Mouse (Mus musculus) stomach, postnatal 0 days (tissue): ENCODE measurements around the gene Dot1l. TPM values are rescaled to one million over a fixed set of nuclear protein-coding genes. Genes with fewer than 3 reads are reported as not detected.

Experiments
- ATAC-seq: fragments of 200-750 bp; cut with Nextera tagmentation; 2 replicates; pipeline ENCODE4 v1.8.0; 2017; ENCODE audit not compliant: low FRiP score, low TSS enrichment
- DNase-seq: peaks from one replicate; pipeline ENCODE4 v3.0.0-alpha.2; 2016; ENCODE audit warnings: low spot score
- H3K27ac ChIP-seq: fragments of 300-500 bp; sonication (generic); replicated peaks from 2 replicates; pipeline ENCODE4 v1.5.1; 2014; ENCODE audit warnings: mild to moderate bottlenecking, control low read depth
- H3K27me3 ChIP-seq: fragments of 300-500 bp; sonication (generic); 2 replicates; pipeline ENCODE4 v1.6.1; 2014; ENCODE audit warnings: low read length; ENCODE audit not compliant: control insufficient read depth, insufficient read depth
- H3K36me3 ChIP-seq: fragments of 300-500 bp; sonication (generic); 2 replicates; pipeline ENCODE4 v1.6.1; 2014; ENCODE audit warnings: low read length, mixed read lengths; ENCODE audit not compliant: control insufficient read depth, insufficient read depth
- H3K4me1 ChIP-seq: fragments of 300-500 bp; sonication (generic); replicated peaks from 2 replicates; pipeline ENCODE4 v1.6.1; 2014; ENCODE audit warnings: antibody characterized with exemption; ENCODE audit not compliant: control insufficient read depth, insufficient read depth
- H3K4me2 ChIP-seq: fragments of 300-500 bp; sonication (generic); replicated peaks from 2 replicates; pipeline ENCODE4 v1.6.1; 2014; ENCODE audit warnings: low read depth, mild to moderate bottlenecking, control low read depth, moderate library complexity
- H3K4me3 ChIP-seq: fragments of 300-500 bp; sonication (generic); 2 replicates; pipeline ENCODE4 v1.5.1; 2014; ENCODE audit warnings: low read depth, low read length, control low read depth
- H3K9ac ChIP-seq: fragments of 300-500 bp; sonication (generic); 2 replicates; pipeline ENCODE4 v1.6.1; 2014; ENCODE audit warnings: mild to moderate bottlenecking, low read length, control low read depth, mixed read lengths
- H3K9me3 ChIP-seq: fragments of 300-500 bp; sonication (generic); 2 replicates; pipeline ENCODE4 v1.6.1; 2016; ENCODE audit warnings: low read length; ENCODE audit not compliant: control insufficient read depth
- CTCF ChIP-seq: IDR thresholded peaks from 2 replicates; pipeline ENCODE4 v1.5.1; 2016; ENCODE audit warnings: antibody characterized with exemption, low read depth, mild to moderate bottlenecking, moderate library complexity
- EP300 ChIP-seq: optimal IDR thresholded peaks from 2 replicates; pipeline ENCODE3; 2016; ENCODE audit warnings: antibody characterized with exemption
- WGBS: fragments of 180-500 bp; shearing (Covaris S2); extraction: QIAGEN DNeasy Blood & Tissue Kit; methylation state at CpG from one replicate; pipeline ENCODE4 v1.1.7; 2014; 5-methylcytosine and 5-hydroxymethylcytosine counted together
- polyA plus RNA-seq: library from polyadenylated mRNA; unstranded; fragments of >200 nt; fragmentation: Nextera tagmentation; extraction: Ambion mirVana; gene quantifications from 2 replicates; pipeline ENCODE4 v1.2.1, GENCODE M21; 2015

The Dot1l gene
- polyA plus RNA-seq, 1 experiment from 2014 or later, result 5.4 TPM

DNA sequence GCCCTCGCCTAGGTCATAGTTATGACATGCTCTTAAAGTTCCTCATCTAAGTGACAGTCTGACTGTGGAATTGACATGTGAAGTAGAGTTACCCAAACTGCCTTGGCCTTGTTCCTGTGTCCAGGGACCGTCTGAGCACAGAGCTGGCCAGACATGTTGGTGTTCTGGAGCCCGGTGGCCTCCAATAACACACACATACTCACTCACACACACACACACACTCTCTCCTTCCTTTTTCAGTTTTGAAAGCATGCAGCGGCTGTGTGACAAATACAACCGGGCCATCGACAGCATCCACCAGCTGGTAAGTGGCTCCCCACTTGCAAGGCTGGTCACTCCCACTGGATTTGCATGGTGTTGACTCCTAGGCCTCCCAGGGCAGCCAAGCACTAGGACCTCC lies 13.4 kb downstream of the Dot1l start:
- Histone ChIP-seq H3K9ac (no peak overlapping the region), H3K4me2 (no peak overlapping the region), H3K4me1 (no peaks in the 10 kb centered on the region; the same call in 1 of the 2 replicates), H3K9me3 (no peaks in the 10 kb centered on the region), H3K36me3 (peaks cover 32% of the 10 kb centered on the region), H3K27me3 (no peaks in the 10 kb centered on the region), H3K27ac (no peak overlapping the region), H3K4me3 (no peak overlapping the region)
- TF ChIP-seq CTCF, result no peak
- WGBS, result 90% methylated on average over 6 of the region's 6 CpGs
- DNase-seq (no peak), ATAC-seq (no peak)

DNA sequence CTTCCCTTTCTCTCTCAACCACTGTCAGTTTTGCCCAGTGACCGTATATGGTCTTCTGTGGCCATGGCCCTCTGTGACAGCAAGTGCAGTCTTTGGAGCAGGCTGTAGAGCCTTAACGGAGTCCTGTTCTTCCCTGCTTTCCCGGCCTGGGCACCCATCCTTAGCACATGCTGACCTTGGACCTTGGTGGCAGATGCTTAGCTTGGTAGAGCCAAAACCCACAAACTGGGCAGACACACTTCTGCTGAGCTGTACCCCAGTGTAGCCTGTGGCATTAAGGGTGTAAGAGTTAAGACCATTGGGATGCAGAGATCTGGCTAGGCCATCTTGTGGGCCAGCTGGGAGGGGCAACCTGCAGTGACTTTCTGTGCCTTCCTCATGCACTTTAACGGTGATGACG lies 18.8 kb downstream of the Dot1l start:
- ATAC-seq, result no peak; the same call in 1 of the 2 replicates
- peaks cover 43% of the 10 kb centered on the region for H3K36me3 ChIP-seq
- no peaks in the 10 kb centered on the region for H3K9me3 ChIP-seq
- no peaks in the 10 kb centered on the region for H3K27me3 ChIP-seq
- no peak overlapping the region for H3K4me3 ChIP-seq
- H3K27ac ChIP-seq, result peak overlapping the region; percentile 80
- no peak for DNase-seq
- H3K4me2 ChIP-seq, result no peak overlapping the region
- 65% methylated on average over 5 of the region's 5 CpGs for WGBS
- no peak overlapping the region for H3K9ac ChIP-seq
- peaks cover 3% of the 10 kb centered on the region; the same call in 1 of the 2 replicates for H3K4me1 ChIP-seq
- TF ChIP-seq EP300 (no peak), CTCF (no peak)

DNA sequence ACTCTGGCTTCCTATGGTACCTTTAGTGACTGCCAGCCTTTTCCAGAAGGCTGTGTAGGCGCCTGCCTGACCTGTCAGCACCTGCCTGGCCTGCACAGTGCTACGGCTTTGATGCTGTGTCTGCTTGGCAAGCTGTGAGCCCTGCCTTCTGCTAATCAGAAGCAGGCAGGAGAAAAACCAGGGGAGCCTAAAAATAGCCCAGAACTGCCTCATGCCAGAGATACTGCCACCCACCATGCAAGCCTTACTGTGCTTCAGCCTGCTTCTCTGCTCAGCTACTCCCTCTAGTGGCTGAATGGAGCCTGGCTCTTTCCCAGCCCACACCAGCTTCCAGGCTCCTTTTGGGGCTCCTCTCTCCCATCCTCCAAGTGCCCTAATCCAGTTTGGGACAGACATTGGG lies 19.5 kb downstream of the Dot1l start:
- Histone ChIP-seq H3K36me3 (peaks cover 43% of the 10 kb centered on the region), H3K4me3 (no peak overlapping the region), H3K27me3 (no peaks in the 10 kb centered on the region), H3K4me1 (peaks cover 3% of the 10 kb centered on the region; the same call in 1 of the 2 replicates), H3K4me2 (no peak overlapping the region), H3K9ac (peak overlapping the region; percentile 41; the same call in 1 of the 2 replicates), H3K27ac (peak overlapping the region; percentile 80), H3K9me3 (no peaks in the 10 kb centered on the region)
- DNase-seq (peak; percentile 83), ATAC-seq (peak; percentile 76)
- 14% methylated on average over 2 of the region's 2 CpGs for WGBS
- TF ChIP-seq CTCF (peak; percentile 98), EP300 (no peak)

DNA sequence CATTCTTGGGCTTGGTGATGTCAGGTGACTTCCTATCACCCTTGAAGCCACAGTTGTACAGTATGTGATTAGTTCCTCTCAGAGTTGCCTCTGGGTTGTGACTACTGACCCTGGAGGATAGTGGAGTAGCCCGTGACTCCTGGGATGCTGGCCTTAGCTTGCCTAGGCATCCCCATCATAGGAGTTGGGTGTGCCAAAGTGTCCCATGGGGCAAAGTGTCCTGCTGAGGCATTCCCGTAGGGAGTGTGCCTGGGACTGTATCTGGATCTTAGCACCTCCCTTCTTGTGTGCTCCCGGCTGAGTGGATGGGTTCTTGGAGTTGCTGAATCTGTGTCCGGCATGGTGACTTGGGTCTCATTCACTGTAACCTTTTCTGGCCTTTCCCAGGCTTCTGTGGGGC lies 20.0 kb downstream of the Dot1l start:
- Histone ChIP-seq H3K4me3 (no peak overlapping the region), H3K36me3 (peaks cover 43% of the 10 kb centered on the region), H3K4me2 (no peak overlapping the region), H3K9ac (no peak overlapping the region), H3K9me3 (no peaks in the 10 kb centered on the region), H3K4me1 (peaks cover 3% of the 10 kb centered on the region; the same call in 1 of the 2 replicates), H3K27ac (peak overlapping the region; percentile 40; the same call in 1 of the 2 replicates), H3K27me3 (no peaks in the 10 kb centered on the region)
- TF ChIP-seq CTCF, result no peak
- TF ChIP-seq EP300, result no peak
- WGBS, result 72% methylated on average over 4 of the region's 4 CpGs
- ATAC-seq (no peak; the same call in 1 of the 2 replicates), DNase-seq (no peak)

DNA sequence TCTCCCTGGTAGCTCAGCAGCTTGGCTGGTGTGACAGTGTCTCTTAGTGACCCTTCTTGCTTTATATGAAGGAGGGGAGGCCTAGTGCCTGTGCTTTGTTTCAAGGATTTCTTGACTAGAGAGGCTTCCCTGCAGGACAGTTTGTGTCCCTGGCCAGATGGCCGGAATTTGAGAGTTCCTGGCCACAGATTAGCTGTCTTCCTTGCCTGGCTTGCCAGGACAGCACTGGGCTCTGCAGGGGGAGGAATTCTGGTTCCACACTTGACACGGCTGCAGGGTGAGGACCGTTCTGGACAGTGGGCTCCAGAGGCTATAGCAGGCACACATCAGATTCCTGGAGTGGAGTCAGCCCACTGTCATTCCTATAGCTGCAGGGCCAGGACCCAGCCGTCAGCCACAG lies 20.7 kb downstream of the Dot1l start:
- TF ChIP-seq CTCF (no peak), EP300 (no peak)
- H3K27me3 ChIP-seq, result no peaks in the 10 kb centered on the region
- H3K4me3 ChIP-seq, result no peak overlapping the region
- WGBS, result 74% methylated on average over 4 of the region's 4 CpGs
- H3K9ac ChIP-seq, result peak overlapping the region; percentile 23; the same call in 1 of the 2 replicates
- H3K36me3 ChIP-seq, result peaks cover 40% of the 10 kb centered on the region
- DNase-seq (no peak), ATAC-seq (no peak)
- H3K4me2 ChIP-seq, result no peak overlapping the region
- peaks cover 3% of the 10 kb centered on the region; the same call in 1 of the 2 replicates for H3K4me1 ChIP-seq
- 0 out of 2 replicates have a peak overlapping the region, but pooled peaks have one; percentile 18 for H3K27ac ChIP-seq
- H3K9me3 ChIP-seq, result no peaks in the 10 kb centered on the region

DNA sequence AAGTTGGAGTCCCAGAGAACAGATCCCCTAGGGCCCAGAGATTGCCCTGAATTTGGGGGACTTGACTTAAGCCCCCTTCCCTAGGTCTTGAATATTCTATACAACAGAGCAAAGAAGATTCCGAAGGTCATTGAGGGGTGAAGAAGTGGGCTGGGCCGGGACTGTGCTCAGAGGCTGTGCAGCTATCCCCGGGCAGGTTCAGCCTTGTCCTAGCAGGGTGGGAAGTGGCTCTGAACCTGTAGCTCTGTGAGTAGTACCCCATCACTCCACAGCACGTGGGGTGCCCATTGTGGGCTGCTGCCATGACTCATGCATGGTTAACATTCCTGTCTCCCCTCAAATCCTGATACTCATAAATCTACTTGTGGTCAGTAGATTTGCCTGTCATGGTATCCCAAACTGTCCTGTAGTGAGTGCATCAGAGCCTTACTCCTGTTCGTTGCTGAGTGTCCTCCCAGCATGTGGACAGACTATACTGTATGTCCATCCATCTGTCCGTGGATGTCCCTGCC lies 21.4 kb downstream of the Dot1l start:
- Histone ChIP-seq H3K9ac (peak overlapping the region; percentile 23; the same call in 1 of the 2 replicates), H3K27ac (0 out of 2 replicates have a peak overlapping the region, but pooled peaks have one; percentile 18), H3K4me3 (no peak overlapping the region), H3K27me3 (no peaks in the 10 kb centered on the region), H3K9me3 (no peaks in the 10 kb centered on the region), H3K4me1 (peaks cover 3% of the 10 kb centered on the region; the same call in 1 of the 2 replicates), H3K36me3 (peaks cover 44% of the 10 kb centered on the region), H3K4me2 (no peak overlapping the region)
- ATAC-seq (no peak), DNase-seq (no peak)
- 63% methylated on average over 6 of the region's 6 CpGs for WGBS
- TF ChIP-seq EP300, result no peak
- no peak for TF ChIP-seq CTCF
